Mouse (Mus musculus): ENCODE measurements around the gene Rnf24. TPM values are rescaled to one million over a fixed set of nuclear protein-coding genes. Genes with fewer than 3 reads are reported as not detected.

Gene Rnf24
- polyA plus RNA-seq, 1 experiment from 2014 or later: 8.2 TPM

DNA sequence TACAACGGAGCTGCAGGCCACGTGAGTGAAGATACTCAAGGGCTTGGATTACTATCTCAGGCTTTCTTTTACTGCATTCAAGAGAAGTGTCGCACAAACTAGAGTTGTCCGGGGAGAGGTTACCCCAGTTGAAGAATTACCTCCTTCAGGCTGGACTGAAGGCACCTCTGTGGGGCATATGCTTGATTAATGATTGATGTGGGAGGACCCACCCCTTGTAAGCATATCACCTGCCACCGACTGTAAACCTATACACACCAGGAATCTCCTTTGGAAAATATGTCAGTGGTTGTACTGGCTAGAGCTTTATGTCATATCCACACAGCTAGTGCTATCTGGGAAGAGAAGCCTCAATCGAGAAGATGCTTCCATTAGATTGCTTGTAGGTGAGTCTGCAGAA is 1.4 kb upstream of the Rnf24 start:
- Histone ChIP-seq H3K4me2 (ENCODE audit: low read depth, low read length) (no peak overlapping the region), H3K36me3 (replicated peaks; ENCODE audit: control insufficient read depth, insufficient read depth, low read depth, low read length) (no peaks in the 10 kb centered on the region), H3K4me1 (ENCODE audit: control insufficient read depth, insufficient read depth, low read length) (no peaks in the 10 kb centered on the region), H3K9me3 (replicated peaks; ENCODE audit: control insufficient read depth, low read length) (no peaks in the 10 kb centered on the region), H3K27me3 (ENCODE audit: control insufficient read depth, insufficient read depth, low read length) (no peaks in the 10 kb centered on the region), H3K9ac (replicated peaks; ENCODE audit: low read length) (no peak overlapping the region), H3K27ac (replicated peaks; ENCODE audit: low read depth, low read length) (no peak overlapping the region), H3K4me3 (ENCODE audit: low read depth, low read length) (no peak overlapping the region)
- no peak for DNase-seq (ENCODE audit: low spot score)
- ATAC-seq (replicated peaks; ENCODE audit: insufficient number of reproducible peaks, low FRiP score, low TSS enrichment, low read depth): no peak
- 61% methylated on average over 6 of the region's 6 CpGs for WGBS

DNA sequence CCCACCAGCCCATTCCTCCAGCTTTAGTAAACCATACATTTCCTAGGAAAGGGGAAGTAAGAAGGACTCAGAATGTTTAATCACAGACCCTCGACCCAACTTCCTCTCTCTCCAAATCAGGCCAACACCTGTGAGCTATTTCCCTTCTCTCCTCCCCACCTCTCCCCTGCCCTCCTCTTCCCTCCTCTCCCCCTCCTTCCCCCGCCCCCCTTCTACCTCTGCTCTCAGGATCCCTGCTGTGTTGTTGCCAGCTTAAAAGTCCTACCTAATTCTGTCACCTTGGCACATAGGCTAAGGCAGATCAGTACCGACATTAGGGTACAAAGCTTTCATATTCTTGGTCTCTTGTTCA is 848 bp upstream of the Rnf24 start:
- DNase-seq (ENCODE audit: low spot score): peak; percentile 7
- no peak overlapping the region for H3K27ac ChIP-seq (replicated peaks; ENCODE audit: low read depth, low read length)
- no peaks in the 10 kb centered on the region for H3K4me1 ChIP-seq (ENCODE audit: control insufficient read depth, insufficient read depth, low read length)
- no peak for ATAC-seq (replicated peaks; ENCODE audit: insufficient number of reproducible peaks, low FRiP score, low TSS enrichment, low read depth)
- H3K36me3 ChIP-seq (replicated peaks; ENCODE audit: control insufficient read depth, insufficient read depth, low read depth, low read length): no peaks in the 10 kb centered on the region
- 10% methylated on average over 3 of the region's 3 CpGs for WGBS
- H3K4me3 ChIP-seq (ENCODE audit: low read depth, low read length): peak overlapping the region; percentile 88
- H3K9me3 ChIP-seq (replicated peaks; ENCODE audit: control insufficient read depth, low read length): no peaks in the 10 kb centered on the region
- no peaks in the 10 kb centered on the region for H3K27me3 ChIP-seq (ENCODE audit: control insufficient read depth, insufficient read depth, low read length)
- no peak overlapping the region for H3K9ac ChIP-seq (replicated peaks; ENCODE audit: low read length)
- H3K4me2 ChIP-seq (ENCODE audit: low read depth, low read length): peak overlapping the region; percentile 52

DNA sequence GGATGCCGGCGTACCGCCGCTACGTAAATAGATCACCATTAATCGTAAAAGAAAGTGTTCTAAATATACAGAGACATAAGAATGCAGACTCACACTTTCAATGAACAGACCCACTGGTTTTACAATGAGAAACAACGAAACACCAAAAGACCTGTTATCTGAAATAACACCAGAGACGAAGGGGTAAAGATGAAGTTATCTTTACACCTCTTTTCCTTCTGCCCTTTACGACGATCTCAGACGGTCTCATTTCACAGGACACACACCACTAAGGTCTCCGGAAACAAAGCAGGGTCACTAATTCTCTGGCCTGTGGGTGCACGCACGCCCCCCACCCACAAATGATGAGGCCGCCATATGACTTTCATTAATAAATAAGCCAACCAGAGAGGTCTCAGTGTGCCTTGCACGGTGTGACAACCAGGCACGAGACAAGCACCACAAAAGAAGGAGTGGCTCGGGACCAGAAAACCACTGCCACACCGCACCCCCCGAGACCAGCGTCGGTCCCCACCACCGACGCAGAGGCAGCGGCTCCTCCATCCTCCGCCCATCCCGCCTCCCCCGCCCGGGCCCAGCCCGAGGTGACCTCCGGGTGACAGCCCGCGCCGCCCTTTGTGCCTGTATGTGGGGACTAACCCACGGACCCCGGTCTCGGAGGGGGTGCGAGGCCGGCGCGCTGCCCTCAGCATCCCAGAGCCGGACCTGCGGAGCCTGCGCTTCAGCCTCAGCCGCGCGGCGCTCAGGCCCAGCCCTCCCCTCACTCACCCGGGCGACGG is 535 bp downstream of the Rnf24 start:
- no peaks in the 10 kb centered on the region for H3K36me3 ChIP-seq (replicated peaks; ENCODE audit: control insufficient read depth, insufficient read depth, low read depth, low read length)
- H3K4me1 ChIP-seq (ENCODE audit: control insufficient read depth, insufficient read depth, low read length): no peaks in the 10 kb centered on the region
- no peaks in the 10 kb centered on the region for H3K9me3 ChIP-seq (replicated peaks; ENCODE audit: control insufficient read depth, low read length)
- H3K27ac ChIP-seq (replicated peaks; ENCODE audit: low read depth, low read length): peak overlapping the region; percentile 77
- DNase-seq (ENCODE audit: low spot score) (peak; percentile 57), ATAC-seq (replicated peaks; ENCODE audit: insufficient number of reproducible peaks, low FRiP score, low TSS enrichment, low read depth) (peak; percentile 87; the same call in 1 of the 2 replicates)
- H3K27me3 ChIP-seq (ENCODE audit: control insufficient read depth, insufficient read depth, low read length): no peaks in the 10 kb centered on the region
- H3K9ac ChIP-seq (replicated peaks; ENCODE audit: low read length): peak overlapping the region; percentile 90
- H3K4me3 ChIP-seq (ENCODE audit: low read depth, low read length): peak overlapping the region; percentile 88
- under 1% methylated on average over 48 of the region's 51 CpGs for WGBS
- peak overlapping the region; percentile 66 for H3K4me2 ChIP-seq (ENCODE audit: low read depth, low read length)

DNA sequence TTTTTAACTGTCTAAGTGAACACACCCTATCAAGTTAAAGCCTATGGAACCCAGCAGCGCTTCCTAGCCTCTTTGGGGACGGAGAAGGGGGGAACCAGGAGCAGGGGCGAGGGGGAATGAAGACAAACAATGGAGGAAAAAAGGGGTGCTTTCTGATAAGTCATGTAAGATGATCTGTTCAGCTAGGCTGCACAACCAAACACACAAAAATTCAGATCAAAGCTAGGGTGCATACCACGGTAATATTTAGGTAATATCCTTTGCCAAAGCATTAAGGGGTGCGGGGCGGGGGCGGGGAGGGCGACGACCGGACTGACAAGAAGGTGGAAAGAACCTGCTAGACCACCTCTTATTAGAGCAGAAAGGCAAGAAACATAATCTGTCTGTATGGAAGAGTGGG is 1.2 kb downstream of the Rnf24 start:
- no peak overlapping the region; the same call in 1 of the 2 replicates for H3K9ac ChIP-seq (replicated peaks; ENCODE audit: low read length)
- ATAC-seq (replicated peaks; ENCODE audit: insufficient number of reproducible peaks, low FRiP score, low TSS enrichment, low read depth): no peak
- no peaks in the 10 kb centered on the region for H3K9me3 ChIP-seq (replicated peaks; ENCODE audit: control insufficient read depth, low read length)
- H3K27ac ChIP-seq (replicated peaks; ENCODE audit: low read depth, low read length): no peak overlapping the region
- H3K4me3 ChIP-seq (ENCODE audit: low read depth, low read length): peak overlapping the region; percentile 88
- DNase-seq (ENCODE audit: low spot score): peak; percentile 17
- 8% methylated on average over 10 of the region's 10 CpGs for WGBS
- H3K36me3 ChIP-seq (replicated peaks; ENCODE audit: control insufficient read depth, insufficient read depth, low read depth, low read length): no peaks in the 10 kb centered on the region
- H3K27me3 ChIP-seq (ENCODE audit: control insufficient read depth, insufficient read depth, low read length): no peaks in the 10 kb centered on the region
- H3K4me2 ChIP-seq (ENCODE audit: low read depth, low read length): peak overlapping the region; percentile 66
- H3K4me1 ChIP-seq (ENCODE audit: control insufficient read depth, insufficient read depth, low read length): no peaks in the 10 kb centered on the region

DNA sequence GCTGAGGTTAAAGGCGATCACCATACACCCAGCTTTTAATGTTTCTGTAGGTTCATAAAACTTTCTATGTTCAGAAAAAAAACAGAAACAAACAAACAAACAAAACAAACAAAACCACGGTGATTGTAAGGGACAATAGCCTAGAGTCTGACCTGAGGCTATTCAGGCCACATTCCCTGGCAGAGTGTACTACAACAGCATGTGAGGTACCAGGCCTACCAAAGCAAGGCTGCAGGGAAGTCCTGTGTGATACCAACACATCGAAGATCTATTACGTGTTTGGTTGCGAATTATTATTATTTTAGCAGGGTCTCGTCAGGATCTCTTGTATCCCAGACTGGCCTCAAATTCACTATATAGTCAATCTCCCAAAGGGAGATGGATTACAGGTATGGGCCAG is 2.4 kb downstream of the Rnf24 start:
- no peak overlapping the region for H3K4me2 ChIP-seq (ENCODE audit: low read depth, low read length)
- H3K4me1 ChIP-seq (ENCODE audit: control insufficient read depth, insufficient read depth, low read length): no peaks in the 10 kb centered on the region
- no peak overlapping the region for H3K9ac ChIP-seq (replicated peaks; ENCODE audit: low read length)
- H3K9me3 ChIP-seq (replicated peaks; ENCODE audit: control insufficient read depth, low read length): no peaks in the 10 kb centered on the region
- H3K27me3 ChIP-seq (ENCODE audit: control insufficient read depth, insufficient read depth, low read length): no peaks in the 10 kb centered on the region
- H3K4me3 ChIP-seq (ENCODE audit: low read depth, low read length): no peak overlapping the region
- H3K27ac ChIP-seq (replicated peaks; ENCODE audit: low read depth, low read length): no peak overlapping the region
- DNase-seq (ENCODE audit: low spot score) (no peak), ATAC-seq (replicated peaks; ENCODE audit: insufficient number of reproducible peaks, low FRiP score, low TSS enrichment, low read depth) (no peak)
- 89% methylated on average over 6 of the region's 6 CpGs for WGBS
- H3K36me3 ChIP-seq (replicated peaks; ENCODE audit: control insufficient read depth, insufficient read depth, low read depth, low read length): no peaks in the 10 kb centered on the region

DNA sequence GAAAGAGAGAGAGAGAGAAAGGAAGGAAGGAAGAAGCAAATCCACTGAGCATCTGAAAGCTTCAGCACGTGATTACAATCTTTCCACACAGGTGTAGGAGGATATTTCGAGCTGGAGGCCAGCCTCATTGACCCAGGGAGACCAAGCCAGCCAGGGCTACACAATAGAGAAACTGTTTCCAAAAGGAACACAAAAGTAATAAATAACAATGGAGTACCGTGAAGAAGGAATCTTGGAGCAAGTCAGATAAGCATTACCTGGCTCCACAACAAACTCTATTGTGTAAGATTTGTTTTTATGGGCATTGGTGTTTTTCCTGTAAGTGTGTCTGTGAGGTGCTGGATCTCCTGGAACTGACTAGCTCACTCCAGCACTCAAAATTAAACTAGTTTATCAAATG is 7.1 kb downstream of the Rnf24 start:
- ATAC-seq (replicated peaks; ENCODE audit: insufficient number of reproducible peaks, low FRiP score, low TSS enrichment, low read depth) (no peak), DNase-seq (ENCODE audit: low spot score) (no peak)
- Histone ChIP-seq H3K4me1 (ENCODE audit: control insufficient read depth, insufficient read depth, low read length) (no peaks in the 10 kb centered on the region), H3K27me3 (ENCODE audit: control insufficient read depth, insufficient read depth, low read length) (no peaks in the 10 kb centered on the region), H3K4me3 (ENCODE audit: low read depth, low read length) (no peak overlapping the region), H3K9me3 (replicated peaks; ENCODE audit: control insufficient read depth, low read length) (no peaks in the 10 kb centered on the region), H3K36me3 (replicated peaks; ENCODE audit: control insufficient read depth, insufficient read depth, low read depth, low read length) (no peaks in the 10 kb centered on the region), H3K27ac (replicated peaks; ENCODE audit: low read depth, low read length) (no peak overlapping the region), H3K9ac (replicated peaks; ENCODE audit: low read length) (no peak overlapping the region), H3K4me2 (ENCODE audit: low read depth, low read length) (no peak overlapping the region)
- WGBS: 67% methylated on average over 3 of the region's 3 CpGs

DNA sequence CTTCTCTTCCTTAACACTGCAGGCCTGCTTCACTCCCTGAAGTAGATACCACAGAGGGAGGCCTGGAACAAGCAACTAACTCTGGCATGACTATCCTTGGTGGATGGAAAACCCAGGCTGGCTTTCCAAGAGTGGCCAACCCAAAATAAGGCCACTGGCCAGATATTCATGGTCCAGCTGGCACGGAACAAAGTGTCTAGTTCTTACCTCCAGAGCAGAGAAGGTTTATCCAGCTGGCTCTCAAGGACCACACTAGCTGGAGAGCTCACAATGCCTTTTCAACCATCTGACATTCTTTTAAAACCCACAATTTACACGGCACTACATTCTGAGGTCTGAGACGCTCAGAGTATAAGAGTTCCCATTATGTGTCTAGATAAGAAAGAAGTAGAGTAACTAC is 8.2 kb downstream of the Rnf24 start:
- Histone ChIP-seq H3K9me3 (replicated peaks; ENCODE audit: control insufficient read depth, low read length) (no peaks in the 10 kb centered on the region), H3K4me3 (ENCODE audit: low read depth, low read length) (no peak overlapping the region), H3K27ac (replicated peaks; ENCODE audit: low read depth, low read length) (no peak overlapping the region), H3K4me2 (ENCODE audit: low read depth, low read length) (no peak overlapping the region), H3K27me3 (ENCODE audit: control insufficient read depth, insufficient read depth, low read length) (no peaks in the 10 kb centered on the region), H3K36me3 (replicated peaks; ENCODE audit: control insufficient read depth, insufficient read depth, low read depth, low read length) (no peaks in the 10 kb centered on the region), H3K9ac (replicated peaks; ENCODE audit: low read length) (no peak overlapping the region), H3K4me1 (ENCODE audit: control insufficient read depth, insufficient read depth, low read length) (no peaks in the 10 kb centered on the region)
- WGBS: 78% methylated on average over 3 of the region's 3 CpGs
- DNase-seq (ENCODE audit: low spot score) (no peak), ATAC-seq (replicated peaks; ENCODE audit: insufficient number of reproducible peaks, low FRiP score, low TSS enrichment, low read depth) (no peak)

DNA sequence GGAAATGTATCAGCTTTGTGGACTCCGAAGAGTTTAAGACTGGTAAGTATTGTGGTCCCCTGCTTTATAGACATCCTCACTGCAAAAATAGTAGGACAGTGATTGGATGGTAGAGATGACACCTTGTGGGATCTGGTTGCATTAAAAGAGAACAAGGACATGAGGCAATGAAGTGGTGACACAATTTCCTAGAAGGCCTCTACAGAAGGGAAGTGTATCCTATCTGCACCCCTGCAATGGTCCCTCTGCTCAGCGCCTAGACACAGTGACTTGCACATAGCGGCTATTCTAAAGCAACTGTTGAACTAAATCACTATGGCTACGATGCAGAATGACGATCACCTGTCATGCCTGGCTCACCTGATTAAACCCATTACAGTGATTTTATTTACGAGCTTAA is 15.1 kb downstream of the Rnf24 start:
- Histone ChIP-seq H3K9ac (replicated peaks; ENCODE audit: low read length) (no peak overlapping the region), H3K27me3 (ENCODE audit: control insufficient read depth, insufficient read depth, low read length) (no peaks in the 10 kb centered on the region), H3K4me2 (ENCODE audit: low read depth, low read length) (no peak overlapping the region), H3K4me3 (ENCODE audit: low read depth, low read length) (no peak overlapping the region), H3K27ac (replicated peaks; ENCODE audit: low read depth, low read length) (no peak overlapping the region), H3K36me3 (replicated peaks; ENCODE audit: control insufficient read depth, insufficient read depth, low read depth, low read length) (no peaks in the 10 kb centered on the region), H3K4me1 (ENCODE audit: control insufficient read depth, insufficient read depth, low read length) (no peaks in the 10 kb centered on the region), H3K9me3 (replicated peaks; ENCODE audit: control insufficient read depth, low read length) (no peaks in the 10 kb centered on the region)
- 90% methylated on average over 6 of the region's 6 CpGs for WGBS
- DNase-seq (ENCODE audit: low spot score): no peak
- ATAC-seq (replicated peaks; ENCODE audit: insufficient number of reproducible peaks, low FRiP score, low TSS enrichment, low read depth): no peak

Measured in embryonic facial prominence, embryonic 11.5 days (tissue).